Mouse (Mus musculus): ENCODE results near the gene Aunip.

DNA sequence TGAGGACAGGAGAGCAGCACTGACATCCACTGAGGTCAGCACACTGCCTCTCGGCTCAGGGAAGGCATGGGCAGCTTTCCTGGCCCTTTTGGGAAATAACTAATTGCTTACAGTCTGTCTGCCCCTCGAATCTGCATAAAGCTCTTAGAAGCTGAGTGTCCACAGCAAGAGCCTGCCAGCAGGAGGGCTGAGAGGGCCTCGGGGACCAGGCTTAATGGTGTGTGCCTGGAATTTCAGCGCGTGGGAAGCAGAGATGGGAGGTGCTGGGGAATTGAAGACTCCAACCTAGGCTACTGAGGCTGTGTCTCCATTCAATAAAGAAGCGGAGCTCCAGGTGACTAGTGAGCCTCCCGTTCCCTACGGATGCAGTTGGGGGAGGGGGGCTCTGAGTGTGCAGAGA is 36.6 kb upstream of the Aunip start:
- TF ChIP-seq POLR2A (IDR thresholded peaks at IDR 0.05; ENCODE audit: insufficient read depth, low read depth, low read length), result no peak
- TF ChIP-seq CTCF (IDR thresholded peaks at IDR 0.05; ENCODE audit: insufficient read depth, low read depth, low read length), result no peak
